Mouse (Mus musculus) layer of hippocampus, postnatal 10 days (tissue): ENCODE measurements at regions not wholly inside any gene's neighbourhood (a gene's known extent, or its start where the extent isn't known, plus 50 kb on each side); places are given as distances from the start of the nearest gene placed in this dataset.

Experiments used
- DNase-seq, 2 experiments: peaks; one replicate each; pipeline ENCODE4 v3.0.0; 2021; ENCODE audit warnings: low spot score in 2 of 2

GRCm38 (mm10) chr16:90666271-90666986, 60.8 kb downstream of the Mis18a start:
- no peak for DNase-seq

- DNase-seq = peak in 1 of 2 experiments; percentile 43
These were observed 63.1 kb downstream of the Mis18a start for GRCm38 (mm10) chr16:90664086-90664485.

DNA sequence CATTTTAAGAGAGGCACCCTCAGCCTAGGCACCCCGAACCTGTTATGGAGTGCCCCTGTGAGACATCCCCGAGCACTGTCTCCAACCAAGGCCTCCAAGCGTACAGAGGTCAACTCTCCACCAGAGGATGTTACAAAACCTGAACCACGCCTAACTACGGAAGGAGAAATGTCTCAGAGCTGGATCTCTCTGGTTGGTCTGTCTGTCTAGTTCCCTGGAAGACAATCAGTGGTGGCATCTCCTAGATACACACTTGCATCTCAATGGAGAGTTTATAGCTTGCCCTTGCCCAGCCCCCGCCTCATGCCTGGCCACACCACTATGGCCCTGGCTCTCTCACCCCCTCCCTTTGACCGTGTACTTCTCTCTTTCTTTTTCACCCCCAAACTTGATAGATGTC, 69.2 kb downstream of the Mis18a start:
- no peak for DNase-seq

DNA sequence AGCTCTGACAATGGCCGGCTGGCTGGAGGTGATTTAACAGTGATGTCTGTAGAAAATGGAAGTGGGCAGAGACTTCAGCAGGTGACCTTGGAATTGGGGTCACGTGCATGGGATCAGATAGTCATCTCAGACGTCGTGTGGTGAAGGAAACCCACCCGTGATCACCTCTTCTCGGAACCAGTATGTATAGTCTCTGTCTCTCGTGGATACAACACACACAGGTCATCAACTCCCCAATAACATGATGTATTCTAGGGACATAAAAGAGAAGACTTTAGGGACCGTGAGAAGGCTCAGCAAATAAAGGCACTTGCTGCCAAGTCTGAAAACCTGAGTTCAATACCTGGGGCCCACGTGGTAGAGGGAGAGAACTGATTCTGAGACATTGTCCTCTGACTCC, 70.2 kb downstream of the Mis18a start:
- no peak for DNase-seq

- peak; percentile 49 to 61 for DNase-seq
These were observed 70.6 kb downstream of the Mis18a start for GRCm38 (mm10) chr16:90656571-90657011.

DNA sequence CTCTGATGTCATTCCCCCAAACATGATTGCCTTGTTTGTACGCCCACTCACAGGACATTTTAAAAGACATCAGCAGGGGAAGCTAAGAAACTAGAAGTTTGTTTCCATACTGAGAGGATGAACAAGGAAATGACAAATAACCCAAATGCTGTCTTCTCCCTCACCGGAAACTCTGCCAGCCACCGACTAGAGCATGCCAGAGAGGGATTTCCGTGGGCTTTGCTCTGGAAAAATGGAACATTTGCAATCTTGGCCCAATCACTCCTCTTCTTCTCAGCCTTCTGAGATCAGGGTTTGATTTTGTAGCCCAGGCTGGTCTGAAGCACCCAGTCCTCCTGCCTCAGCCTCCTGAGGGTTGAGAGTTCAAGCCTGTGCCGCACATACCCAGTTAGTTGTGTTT, 72.4 kb downstream of the Mis18a start:
- no peak for DNase-seq

GRCm38 (mm10) chr16:90652821-90653220, 74.4 kb downstream of the Mis18a start:
- DNase-seq = no peak

DNA sequence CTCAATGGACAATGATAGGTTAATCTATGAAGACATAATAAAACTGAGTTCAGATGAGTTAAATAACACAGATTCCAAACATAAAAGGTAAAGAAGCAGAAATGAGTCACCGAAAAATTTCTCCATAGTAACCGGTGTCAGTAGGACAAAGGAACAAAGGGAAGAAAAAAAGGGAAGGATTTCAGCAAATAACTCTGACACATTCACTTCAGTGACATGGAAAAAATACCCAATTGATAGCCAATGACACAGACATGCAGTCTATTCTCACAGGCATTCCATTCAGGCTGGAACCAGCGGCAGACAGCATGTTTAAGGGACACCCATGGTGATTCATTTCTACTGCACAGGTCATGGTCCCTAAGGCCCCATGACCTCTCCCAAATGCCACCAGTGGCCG, 79.0 kb downstream of the Mis18a start:
- DNase-seq = no peak

GRCm38 (mm10) chr16:90642671-90643070, 84.5 kb downstream of the Mis18a start:
- DNase-seq = no peak

- no peak for DNase-seq
These were observed 92.0 kb downstream of the Mis18a start for GRCm38 (mm10) chr16:90635216-90635615.

- no peak for DNase-seq
These were observed 97.2 kb downstream of the Mis18a start for GRCm38 (mm10) chr16:90629976-90630375.

- no peak for DNase-seq
These were observed 97.9 kb downstream of the Mis18a start for GRCm38 (mm10) chr16:90629121-90629930.

DNA sequence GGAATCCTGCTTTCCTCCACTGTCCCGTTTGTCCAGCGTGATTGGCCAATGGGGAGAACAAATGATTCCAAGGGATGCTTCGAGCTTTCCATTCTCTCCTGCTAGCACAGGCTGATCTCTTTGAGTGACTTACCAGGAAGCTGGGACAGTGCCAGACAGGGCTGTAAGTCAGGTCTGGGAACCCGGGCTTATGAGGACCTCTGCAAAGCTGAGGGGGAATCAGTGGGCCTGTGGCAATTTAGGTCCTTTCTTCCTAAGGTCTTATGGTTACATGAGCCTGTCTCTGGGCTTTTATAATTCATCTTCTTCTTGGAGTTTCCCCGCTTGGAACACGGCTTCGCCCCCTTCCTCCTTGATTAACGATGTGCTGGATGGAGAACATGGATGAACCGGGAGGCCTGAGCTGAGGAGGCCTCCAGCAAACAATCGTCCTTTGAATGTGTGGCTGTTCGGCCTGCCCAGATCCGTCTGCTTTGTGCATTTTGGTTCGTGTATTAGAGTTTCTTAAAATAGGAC, 98.5 kb downstream of the Mis18a start:
- no peak for DNase-seq

DNA sequence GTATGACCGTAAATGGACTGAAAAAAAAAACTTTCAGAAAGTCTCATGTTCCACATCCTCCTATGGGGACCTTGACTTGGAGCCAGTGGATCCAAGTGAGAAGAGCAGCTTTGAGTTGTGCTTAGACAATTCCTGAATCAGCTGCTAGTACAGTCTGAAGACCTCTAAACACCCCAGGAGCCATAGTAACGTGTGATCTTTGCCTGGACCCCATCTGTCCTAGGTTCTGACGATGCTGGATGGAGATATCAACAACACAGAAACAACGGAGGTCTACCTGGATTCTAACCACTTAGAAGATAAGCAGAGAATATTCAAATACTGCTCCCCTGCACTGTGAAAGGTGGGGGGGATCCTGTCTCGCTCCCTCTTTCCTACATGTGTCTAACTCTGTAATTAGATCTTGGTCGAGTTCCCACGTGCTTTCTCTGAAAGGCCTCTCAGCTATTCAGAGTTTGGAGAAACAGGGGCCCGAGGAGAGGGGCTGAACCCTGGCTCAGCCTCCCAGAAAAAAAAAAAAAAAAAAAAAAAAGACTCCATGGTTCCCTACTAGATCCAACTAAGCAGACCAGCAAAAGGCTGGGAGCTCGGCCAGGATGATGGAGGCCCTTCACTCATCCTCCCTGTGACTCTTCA, 101.1 kb downstream of the Mis18a start:
- peak in 1 of 2 experiments; percentile 18 for DNase-seq

- peak in 1 of 2 experiments; percentile 11 for DNase-seq
These were observed 101.7 kb downstream of the Mis18a start for GRCm38 (mm10) chr16:90625301-90626034.

DNA sequence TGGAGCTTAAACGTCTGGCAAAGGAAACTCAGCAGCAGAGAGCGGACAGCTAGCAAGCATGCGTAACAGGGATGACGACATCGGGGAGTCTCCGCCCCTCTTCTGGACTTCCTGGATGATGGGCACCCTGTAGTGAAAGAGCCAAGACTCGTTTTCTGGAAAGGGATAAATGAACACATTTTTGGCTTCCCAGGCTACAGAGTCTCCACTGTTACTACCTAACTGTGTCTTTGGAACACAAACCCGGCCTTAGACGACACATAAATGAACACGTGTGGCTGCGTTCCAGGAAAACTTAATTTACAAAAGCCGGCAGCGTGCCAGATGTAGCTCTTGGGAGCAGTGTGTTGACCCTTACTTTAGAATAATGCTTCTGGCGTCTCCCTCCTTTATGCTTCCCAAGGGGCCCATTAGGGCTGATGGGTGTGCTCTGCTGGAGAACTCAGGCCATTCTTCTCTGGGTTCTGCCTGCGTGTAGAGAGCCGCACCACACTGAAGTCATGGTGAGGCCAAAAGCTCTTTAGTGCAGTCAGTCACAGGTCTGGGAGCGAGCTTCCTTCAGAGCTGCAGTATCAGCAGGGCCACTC, 103.1 kb downstream of the Mis18a start:
- DNase-seq = peak; percentile 62 to 65

GRCm38 (mm10) chr16:90622677-90623225, 104.5 kb downstream of the Mis18a start:
- no peak for DNase-seq

DNA sequence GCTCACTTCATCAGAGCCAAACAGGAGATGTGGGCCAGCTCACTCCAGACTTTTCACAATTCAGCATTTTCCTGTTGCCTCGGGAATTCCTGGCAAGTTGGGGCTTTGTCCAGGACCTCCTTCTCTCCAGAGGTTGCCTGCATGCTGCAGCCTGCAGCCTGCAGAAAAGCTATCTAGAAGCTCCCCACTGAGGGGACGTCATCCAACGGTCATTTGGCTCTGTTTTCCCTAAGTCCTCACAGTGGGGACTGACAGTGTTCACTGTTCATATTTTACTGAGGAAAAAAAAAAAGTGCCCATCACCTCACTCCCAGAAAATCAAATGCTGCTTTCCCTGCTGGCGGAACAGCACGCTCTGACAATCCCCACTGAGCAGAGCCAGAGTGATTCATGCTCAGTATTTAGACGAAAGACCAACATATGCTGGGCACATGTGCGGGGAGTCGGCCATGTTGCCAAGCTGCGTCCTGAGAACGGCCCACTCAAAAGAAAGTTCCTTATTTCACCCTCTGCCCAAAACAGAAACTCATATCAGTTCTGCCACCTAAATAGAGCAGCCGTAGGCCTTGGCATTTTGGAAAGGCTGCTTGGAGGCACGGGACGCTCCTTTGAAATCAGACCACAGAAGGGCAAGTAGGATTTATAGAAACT, 105.3 kb downstream of the Mis18a start:
- DNase-seq = peak in 1 of 2 experiments; percentile 61

DNA sequence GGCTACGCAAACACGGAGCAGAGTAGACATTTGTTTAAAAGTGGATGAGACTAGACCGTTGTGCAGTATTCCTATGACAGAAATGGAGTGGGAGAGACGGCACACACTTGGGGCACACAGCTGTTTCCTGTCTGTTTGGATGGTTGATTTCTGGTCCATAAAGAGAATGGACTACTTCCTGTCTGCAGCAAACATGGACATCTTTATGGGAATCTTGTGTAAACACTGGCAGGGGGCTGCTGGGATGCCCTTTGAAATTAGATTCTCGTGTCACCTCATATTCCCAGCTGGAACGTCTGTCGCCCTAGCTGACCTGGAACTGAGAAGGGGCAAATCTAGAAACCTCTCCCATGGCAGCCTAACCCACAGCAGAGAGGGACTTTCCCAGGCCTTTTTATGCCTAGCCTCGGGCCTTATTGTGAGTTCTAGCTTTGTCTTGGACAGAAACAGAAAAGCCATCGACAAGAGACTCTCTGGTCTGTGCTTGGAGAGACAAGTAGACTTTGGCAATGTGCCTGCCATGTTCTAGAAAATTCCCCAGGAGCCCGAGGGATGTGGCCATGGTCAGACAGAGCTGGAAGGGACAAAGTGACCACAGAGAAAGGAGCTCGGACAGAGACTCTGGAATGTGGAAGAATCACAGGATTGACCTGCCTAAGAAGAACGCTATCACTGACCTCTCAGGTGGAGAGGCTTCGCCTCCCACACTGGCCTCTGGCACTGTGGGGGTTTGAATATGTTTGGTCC, 107.5 kb downstream of the Mis18a start:
- DNase-seq = no peak
